Mouse (Mus musculus): ENCODE results near the gene Map7d1. TPM values are rescaled to one million over a fixed set of nuclear protein-coding genes. Genes with fewer than 3 reads are reported as not detected.

The Map7d1 gene
- polyA plus RNA-seq, 1 experiment from 2014 or later, result 54.8 TPM

- DNase-seq (ENCODE audit: low spot score), result no peak
- Histone ChIP-seq H3K9me3 (replicated peaks; ENCODE audit: control insufficient read depth, low read length) (no peaks in the 10 kb centered on the region), H3K4me2 (ENCODE audit: low read length) (no peak overlapping the region), H3K9ac (ENCODE audit: low read length) (no peak overlapping the region), H3K27ac (ENCODE audit: low read depth, low read length) (no peak overlapping the region), H3K36me3 (ENCODE audit: control insufficient read depth, insufficient read depth, low read length) (no peaks in the 10 kb centered on the region), H3K4me1 (ENCODE audit: control insufficient read depth, insufficient read depth, low read length) (no peaks in the 10 kb centered on the region), H3K27me3 (replicated peaks; ENCODE audit: control insufficient read depth, insufficient read depth, low read length) (peaks cover 37% of the 10 kb centered on the region), H3K4me3 (ENCODE audit: low read depth, low read length) (no peak overlapping the region)
- ATAC-seq, result no peak
- 22% methylated on average over 13 of the region's 13 CpGs for WGBS
Measured at GRCm38 (mm10) chr4:126291196-126291595, 35.1 kb upstream of the Map7d1 start.

DNA sequence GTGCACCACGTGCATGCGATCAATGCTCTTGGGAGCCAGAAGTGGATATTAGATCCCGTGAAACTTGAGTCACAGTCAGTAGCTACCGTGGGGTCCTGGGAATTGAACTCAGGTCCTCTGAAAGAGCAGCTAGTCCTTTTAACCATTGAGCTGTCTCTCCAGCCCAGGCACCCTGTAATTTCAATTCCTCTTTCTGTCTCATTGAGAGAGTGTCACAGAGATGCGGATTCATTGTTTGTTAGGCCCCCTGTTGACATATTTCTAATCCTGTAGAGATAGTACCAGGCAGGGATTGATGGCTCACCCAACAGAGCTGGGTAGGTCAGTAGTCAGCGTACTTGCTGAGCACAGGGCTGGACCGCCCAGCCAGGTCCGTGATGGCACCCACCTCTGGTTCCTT, 34.2 kb upstream of the Map7d1 start:
- no peaks in the 10 kb centered on the region for H3K9me3 ChIP-seq (replicated peaks; ENCODE audit: control insufficient read depth, low read length)
- H3K4me3 ChIP-seq (ENCODE audit: low read depth, low read length), result no peak overlapping the region
- DNase-seq (ENCODE audit: low spot score), result no peak
- no peak for ATAC-seq
- WGBS, result 84% methylated on average over 8 of the region's 8 CpGs
- H3K9ac ChIP-seq (ENCODE audit: low read length), result no peak overlapping the region
- no peak overlapping the region for H3K4me2 ChIP-seq (ENCODE audit: low read length)
- H3K27me3 ChIP-seq (replicated peaks; ENCODE audit: control insufficient read depth, insufficient read depth, low read length), result peaks cover 39% of the 10 kb centered on the region
- no peaks in the 10 kb centered on the region for H3K36me3 ChIP-seq (ENCODE audit: control insufficient read depth, insufficient read depth, low read length)
- H3K27ac ChIP-seq (ENCODE audit: low read depth, low read length), result no peak overlapping the region
- no peaks in the 10 kb centered on the region for H3K4me1 ChIP-seq (ENCODE audit: control insufficient read depth, insufficient read depth, low read length)

- 42% methylated on average over 17 of the region's 17 CpGs for WGBS
- Histone ChIP-seq H3K36me3 (ENCODE audit: control insufficient read depth, insufficient read depth, low read length) (no peaks in the 10 kb centered on the region), H3K27me3 (replicated peaks; ENCODE audit: control insufficient read depth, insufficient read depth, low read length) (peaks cover 40% of the 10 kb centered on the region), H3K4me2 (ENCODE audit: low read length) (no peak overlapping the region), H3K9ac (ENCODE audit: low read length) (no peak overlapping the region), H3K4me3 (ENCODE audit: low read depth, low read length) (no peak overlapping the region), H3K9me3 (replicated peaks; ENCODE audit: control insufficient read depth, low read length) (no peaks in the 10 kb centered on the region), H3K4me1 (ENCODE audit: control insufficient read depth, insufficient read depth, low read length) (no peaks in the 10 kb centered on the region), H3K27ac (ENCODE audit: low read depth, low read length) (no peak overlapping the region)
- ATAC-seq (no peak), DNase-seq (ENCODE audit: low spot score) (no peak)
Measured at GRCm38 (mm10) chr4:126288085-126288666, 32.0 kb upstream of the Map7d1 start.

DNA sequence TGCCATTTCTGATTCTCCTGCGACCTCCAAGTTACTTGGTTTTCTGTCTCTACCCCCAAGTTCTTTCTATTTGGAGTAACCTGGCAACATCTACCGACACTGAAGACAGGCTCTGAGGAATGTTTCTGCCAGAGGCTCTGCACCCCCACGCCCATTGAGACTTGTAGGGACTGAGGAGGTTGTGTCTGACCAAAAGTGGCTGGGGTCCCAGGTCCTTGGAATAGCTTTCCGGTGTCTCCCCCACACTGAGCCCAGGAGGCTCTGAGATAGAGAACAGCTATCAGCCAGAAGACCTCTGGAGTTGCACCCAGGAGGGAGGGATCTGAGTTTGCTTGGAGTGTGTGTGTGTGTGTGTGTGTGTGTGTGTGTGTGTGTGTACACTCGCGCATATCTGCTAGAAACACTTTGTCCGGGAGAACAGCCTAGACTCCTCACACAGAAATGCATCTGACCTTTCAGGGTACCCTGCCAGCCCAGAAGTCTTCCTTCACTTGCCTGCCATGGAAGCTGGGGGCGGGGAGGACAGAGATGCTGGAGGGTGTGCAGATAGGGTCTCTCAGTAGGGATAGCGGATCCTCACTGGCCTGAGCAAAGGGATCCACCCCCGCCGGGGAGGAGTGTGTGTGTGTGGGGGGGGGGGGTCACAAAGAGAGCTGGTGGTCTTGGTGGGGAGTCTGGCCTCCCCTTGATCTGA, 31.3 kb upstream of the Map7d1 start:
- peaks cover 40% of the 10 kb centered on the region for H3K27me3 ChIP-seq (replicated peaks; ENCODE audit: control insufficient read depth, insufficient read depth, low read length)
- no peak for ATAC-seq
- H3K36me3 ChIP-seq (ENCODE audit: control insufficient read depth, insufficient read depth, low read length), result no peaks in the 10 kb centered on the region
- H3K4me1 ChIP-seq (ENCODE audit: control insufficient read depth, insufficient read depth, low read length), result no peaks in the 10 kb centered on the region
- H3K9ac ChIP-seq (ENCODE audit: low read length), result no peak overlapping the region
- no peak overlapping the region for H3K4me2 ChIP-seq (ENCODE audit: low read length)
- no peak overlapping the region for H3K4me3 ChIP-seq (ENCODE audit: low read depth, low read length)
- no peaks in the 10 kb centered on the region for H3K9me3 ChIP-seq (replicated peaks; ENCODE audit: control insufficient read depth, low read length)
- no peak for DNase-seq (ENCODE audit: low spot score)
- H3K27ac ChIP-seq (ENCODE audit: low read depth, low read length), result no peak overlapping the region
- WGBS, result 41% methylated on average over 11 of the region's 11 CpGs

- H3K4me3 ChIP-seq (ENCODE audit: low read depth, low read length), result peak within 1 kb of the TSS; percentile 21
- H3K27me3 ChIP-seq (replicated peaks; ENCODE audit: control insufficient read depth, insufficient read depth, low read length), result peaks cover 40% of the 10 kb centered on the region
- H3K36me3 ChIP-seq (ENCODE audit: control insufficient read depth, insufficient read depth, low read length), result no peaks in the 10 kb centered on the region
- DNase-seq (ENCODE audit: low spot score) (no peak), ATAC-seq (no peak)
- H3K4me2 ChIP-seq (ENCODE audit: low read length), result peak within 1 kb of the TSS; percentile 41
- no peaks in the 10 kb centered on the region for H3K4me1 ChIP-seq (ENCODE audit: control insufficient read depth, insufficient read depth, low read length)
- no peaks in the 10 kb centered on the region for H3K9me3 ChIP-seq (replicated peaks; ENCODE audit: control insufficient read depth, low read length)
- 5% methylated on average over 30 of the region's 42 CpGs for WGBS
- H3K9ac ChIP-seq (ENCODE audit: low read length), result no peak within 1 kb of the TSS; the same call in 1 of the 2 replicates
- H3K27ac ChIP-seq (ENCODE audit: low read depth, low read length), result no peak within 1 kb of the TSS
Measured at GRCm38 (mm10) chr4:126286492-126286891, 30.3 kb upstream of the Map7d1 start, which contains the start of gene Col8a2. Gene Col8a2, plus strand, starts transcription at chr4:126286793.

DNA sequence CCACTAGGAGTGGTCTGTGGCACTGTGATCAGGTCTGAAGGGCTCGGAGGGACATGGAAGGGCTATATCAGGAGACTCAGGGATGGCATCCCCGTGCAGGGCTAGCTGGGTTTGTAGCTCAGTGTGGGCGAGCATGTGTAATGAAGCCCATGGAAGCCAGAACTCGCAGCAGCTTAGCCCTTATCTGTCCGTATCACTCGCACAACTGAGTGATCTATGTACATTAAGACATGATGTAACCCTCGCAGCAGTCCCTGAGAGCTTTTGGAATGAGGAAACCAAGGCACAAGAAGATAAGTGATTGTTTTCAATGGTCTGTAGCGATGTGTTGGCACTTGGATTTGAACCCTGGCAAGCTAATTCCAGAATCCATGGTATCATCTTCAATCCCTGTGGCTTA, 27.4 kb upstream of the Map7d1 start:
- ATAC-seq, result no peak
- Histone ChIP-seq H3K9me3 (replicated peaks; ENCODE audit: control insufficient read depth, low read length) (no peaks in the 10 kb centered on the region), H3K9ac (ENCODE audit: low read length) (no peak overlapping the region; the same call in 1 of the 2 replicates), H3K4me1 (ENCODE audit: control insufficient read depth, insufficient read depth, low read length) (no peaks in the 10 kb centered on the region), H3K36me3 (ENCODE audit: control insufficient read depth, insufficient read depth, low read length) (no peaks in the 10 kb centered on the region), H3K4me2 (ENCODE audit: low read length) (no peak overlapping the region), H3K4me3 (ENCODE audit: low read depth, low read length) (no peak overlapping the region), H3K27me3 (replicated peaks; ENCODE audit: control insufficient read depth, insufficient read depth, low read length) (peaks cover 32% of the 10 kb centered on the region), H3K27ac (ENCODE audit: low read depth, low read length) (no peak overlapping the region)
- 87% methylated on average over 8 of the region's 8 CpGs for WGBS
- no peak for DNase-seq (ENCODE audit: low spot score)

DNA sequence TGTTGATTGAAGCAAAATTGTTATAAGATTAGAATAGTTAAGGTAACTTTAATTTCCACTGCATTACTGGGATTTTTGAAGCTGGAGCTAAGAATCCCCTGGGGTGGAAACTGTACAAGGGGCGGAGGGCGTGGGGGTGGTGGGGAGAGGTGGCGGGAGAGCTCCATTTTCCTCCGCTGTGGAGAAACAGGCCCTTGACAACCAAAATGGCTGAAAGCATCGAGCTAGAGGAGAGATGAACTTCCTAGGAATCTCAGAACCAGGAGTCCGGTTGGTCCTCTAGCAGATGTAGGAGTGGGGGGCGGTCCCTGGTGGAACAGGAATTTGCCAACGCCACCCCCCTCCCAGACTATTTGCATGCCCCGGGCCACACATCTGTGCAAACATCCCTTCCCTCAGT, 25.6 kb upstream of the Map7d1 start:
- no peaks in the 10 kb centered on the region for H3K4me1 ChIP-seq (ENCODE audit: control insufficient read depth, insufficient read depth, low read length)
- H3K27ac ChIP-seq (ENCODE audit: low read depth, low read length), result no peak overlapping the region
- H3K27me3 ChIP-seq (replicated peaks; ENCODE audit: control insufficient read depth, insufficient read depth, low read length), result peaks cover 14% of the 10 kb centered on the region
- H3K4me2 ChIP-seq (ENCODE audit: low read length), result no peak overlapping the region
- DNase-seq (ENCODE audit: low spot score), result no peak
- H3K9me3 ChIP-seq (replicated peaks; ENCODE audit: control insufficient read depth, low read length), result no peaks in the 10 kb centered on the region
- no peaks in the 10 kb centered on the region for H3K36me3 ChIP-seq (ENCODE audit: control insufficient read depth, insufficient read depth, low read length)
- H3K9ac ChIP-seq (ENCODE audit: low read length), result no peak overlapping the region
- H3K4me3 ChIP-seq (ENCODE audit: low read depth, low read length), result no peak overlapping the region
- ATAC-seq, result no peak
- WGBS, result 64% methylated on average over 9 of the region's 9 CpGs

- peaks cover 15% of the 10 kb centered on the region for H3K36me3 ChIP-seq (ENCODE audit: control insufficient read depth, insufficient read depth, low read length)
- no peak overlapping the region for H3K4me2 ChIP-seq (ENCODE audit: low read length)
- no peak for DNase-seq (ENCODE audit: low spot score)
- ATAC-seq, result no peak
- WGBS, result 66% methylated on average over 9 of the region's 9 CpGs
- H3K4me1 ChIP-seq (ENCODE audit: control insufficient read depth, insufficient read depth, low read length), result no peaks in the 10 kb centered on the region
- no peak overlapping the region for H3K4me3 ChIP-seq (ENCODE audit: low read depth, low read length)
- no peaks in the 10 kb centered on the region for H3K9me3 ChIP-seq (replicated peaks; ENCODE audit: control insufficient read depth, low read length)
- H3K9ac ChIP-seq (ENCODE audit: low read length), result no peak overlapping the region
- no peaks in the 10 kb centered on the region; the same call in 1 of the 2 replicates for H3K27me3 ChIP-seq (replicated peaks; ENCODE audit: control insufficient read depth, insufficient read depth, low read length)
- H3K27ac ChIP-seq (ENCODE audit: low read depth, low read length), result no peak overlapping the region
Measured at GRCm38 (mm10) chr4:126278961-126279360, 22.8 kb upstream of the Map7d1 start.

DNA sequence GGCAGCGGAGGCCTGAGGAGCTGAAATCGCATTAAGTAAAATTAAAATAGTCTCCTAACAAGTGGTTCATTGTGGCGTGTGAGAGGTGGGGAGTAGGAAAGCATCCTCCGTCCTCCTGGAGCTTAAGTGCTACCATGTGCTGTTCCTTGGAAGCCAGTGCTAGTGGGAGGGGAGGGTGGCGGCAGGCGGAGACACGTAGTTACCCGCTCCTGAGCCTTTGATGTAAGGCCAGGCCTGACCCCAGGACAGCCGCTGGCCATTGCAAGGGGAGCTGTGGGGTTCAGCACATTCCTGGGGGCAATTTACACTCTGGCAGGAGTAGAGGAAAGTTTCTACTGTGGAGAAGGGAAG, 22.4 kb upstream of the Map7d1 start:
- Histone ChIP-seq H3K27ac (ENCODE audit: low read depth, low read length) (no peak overlapping the region), H3K9ac (ENCODE audit: low read length) (no peak overlapping the region), H3K4me3 (ENCODE audit: low read depth, low read length) (no peak overlapping the region), H3K4me1 (ENCODE audit: control insufficient read depth, insufficient read depth, low read length) (no peaks in the 10 kb centered on the region), H3K36me3 (ENCODE audit: control insufficient read depth, insufficient read depth, low read length) (peaks cover 19% of the 10 kb centered on the region), H3K9me3 (replicated peaks; ENCODE audit: control insufficient read depth, low read length) (no peaks in the 10 kb centered on the region), H3K27me3 (replicated peaks; ENCODE audit: control insufficient read depth, insufficient read depth, low read length) (no peaks in the 10 kb centered on the region), H3K4me2 (ENCODE audit: low read length) (no peak overlapping the region)
- ATAC-seq (no peak), DNase-seq (ENCODE audit: low spot score) (no peak)
- WGBS, result 38% methylated on average over 9 of the region's 9 CpGs
